Mouse (Mus musculus) brain, embryonic 18.5 days (tissue): ENCODE results near the gene Ksr2.
"Not testable (repeated sequence)": the region's sequence is repeated elsewhere in the genome, so short reads cannot be mapped to it uniquely, and the experiment has no call there.

Source experiments
- DNase-seq: peaks from one replicate; pipeline ENCODE4 v3.0.0-alpha.2; 2012; ENCODE audit warnings: low read depth, low spot score

Ksr2 gene

DNA sequence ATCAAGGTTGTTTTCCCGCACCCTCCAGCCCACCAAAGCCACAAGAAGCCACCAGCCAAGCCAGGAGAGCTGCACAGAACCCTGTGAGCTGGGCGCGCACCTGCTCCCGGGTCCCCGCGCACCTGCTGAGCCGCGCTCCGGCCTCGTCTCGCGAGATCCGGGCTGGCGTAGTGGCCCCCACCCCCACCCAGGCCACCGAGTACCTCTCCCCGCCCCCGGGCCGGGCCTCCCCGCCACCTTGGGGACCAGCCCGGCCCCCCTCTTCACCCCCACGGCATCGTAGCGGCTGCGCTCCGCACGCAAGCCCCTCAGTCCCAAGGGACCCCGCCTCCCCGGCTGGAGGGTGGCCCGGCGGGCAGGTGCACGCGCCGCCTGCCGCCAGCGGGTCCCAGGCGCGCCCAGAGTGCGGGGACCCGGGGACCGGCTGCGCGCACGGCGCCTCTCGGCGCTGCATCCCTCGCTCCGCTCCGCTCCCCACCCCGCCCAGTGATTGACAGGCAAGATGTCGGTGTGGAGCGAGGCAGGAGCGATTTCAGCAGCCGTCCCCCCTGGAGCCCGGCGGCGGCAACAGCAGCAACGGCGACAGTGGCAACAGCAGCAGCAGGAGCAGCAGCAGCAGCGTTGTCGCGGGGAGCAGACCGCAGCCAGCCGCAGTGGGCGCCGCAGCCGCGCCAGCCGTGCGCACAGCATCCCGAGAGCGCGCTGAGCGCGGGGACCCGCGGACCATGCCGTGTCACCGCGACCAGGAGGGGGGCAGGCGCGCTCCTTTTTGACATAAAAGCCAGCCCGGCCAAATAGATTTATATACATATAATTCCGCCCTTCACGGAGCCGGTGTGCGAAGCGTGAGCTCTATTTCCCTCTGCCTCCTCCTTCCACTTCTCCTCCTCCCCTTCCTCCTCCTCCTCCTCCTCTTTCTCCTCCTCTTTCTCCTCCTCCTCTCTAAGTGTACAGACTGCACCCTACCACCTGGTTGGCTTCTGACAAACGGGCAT lies at the start of gene Ksr2:
Ksr2 (plus strand) TSS at position 494 of the 995 bp plus-strand sequence.
- DNase-seq: peak; percentile 56

DNA sequence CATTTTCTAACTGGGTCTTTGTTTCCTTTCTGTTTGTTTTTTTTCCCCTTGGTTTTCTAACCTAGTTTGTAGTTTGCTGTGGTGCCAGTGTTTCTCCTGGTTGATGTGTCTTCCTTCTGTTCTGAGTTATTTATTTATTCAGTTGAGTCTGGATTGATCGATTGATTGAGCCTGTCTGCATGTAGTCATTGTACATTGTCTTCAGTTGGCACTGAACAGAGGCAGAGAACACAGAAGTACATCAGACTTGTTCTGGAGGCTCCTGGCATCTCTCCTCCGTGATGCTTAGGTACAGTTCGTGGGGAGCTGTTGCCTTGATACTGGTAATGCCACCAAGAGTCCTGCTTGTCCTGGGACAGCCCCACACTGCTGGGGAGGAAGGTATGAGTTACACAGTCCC lies 49.0 kb upstream of the Ksr2 start:
- no peak for DNase-seq

DNA sequence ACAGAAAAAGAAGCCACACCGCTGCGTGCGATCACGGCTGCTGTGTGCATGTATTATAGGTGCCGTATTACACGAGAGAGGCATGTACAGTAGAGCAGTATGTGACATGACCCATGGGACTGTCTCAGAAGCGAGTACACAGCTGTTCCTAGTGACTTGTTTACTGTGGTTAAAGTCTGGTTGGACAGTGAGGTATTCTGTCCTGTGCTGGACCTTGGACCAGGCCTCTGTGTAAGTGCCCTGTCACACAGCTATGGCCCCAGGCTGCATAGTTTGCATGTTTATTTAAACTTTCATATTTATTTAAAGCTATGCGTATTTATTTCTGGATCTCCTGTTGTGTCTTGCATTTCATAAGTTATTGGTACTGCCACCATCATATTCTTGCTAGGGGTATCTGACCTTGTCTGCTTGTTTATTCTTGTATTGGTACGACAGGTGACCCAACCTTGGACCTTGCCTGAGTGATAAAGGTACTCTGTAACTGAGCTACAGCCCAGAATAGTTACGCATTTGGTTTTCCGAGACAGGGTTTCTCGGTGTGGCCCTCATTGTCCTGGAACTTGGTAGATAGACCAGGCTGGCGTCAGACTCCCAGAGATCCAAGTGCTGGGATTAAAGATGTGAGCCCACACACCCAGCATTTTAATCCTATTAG lies 47.8 kb upstream of the Ksr2 start:
- DNase-seq: no peak

DNA sequence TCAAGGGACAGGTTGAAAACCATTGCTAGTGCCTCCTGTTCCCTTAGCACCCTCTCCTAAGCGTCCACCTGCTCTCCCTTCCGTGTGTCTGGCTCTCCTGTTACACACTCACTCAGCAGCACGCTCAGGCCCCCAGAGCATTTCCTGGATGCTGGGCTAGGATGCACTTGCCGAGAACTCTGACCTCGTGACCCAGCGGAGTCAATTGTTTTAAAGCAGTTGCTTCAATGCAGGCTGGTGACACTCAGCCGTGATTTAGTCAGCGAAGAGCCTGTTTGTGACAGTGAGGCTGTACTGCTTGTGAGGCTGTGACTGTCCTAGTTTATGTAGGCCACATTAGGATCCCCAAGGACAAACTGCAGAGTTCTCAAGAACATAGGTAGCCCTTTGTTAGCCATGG lies 46.6 kb upstream of the Ksr2 start:
- no peak for DNase-seq

DNA sequence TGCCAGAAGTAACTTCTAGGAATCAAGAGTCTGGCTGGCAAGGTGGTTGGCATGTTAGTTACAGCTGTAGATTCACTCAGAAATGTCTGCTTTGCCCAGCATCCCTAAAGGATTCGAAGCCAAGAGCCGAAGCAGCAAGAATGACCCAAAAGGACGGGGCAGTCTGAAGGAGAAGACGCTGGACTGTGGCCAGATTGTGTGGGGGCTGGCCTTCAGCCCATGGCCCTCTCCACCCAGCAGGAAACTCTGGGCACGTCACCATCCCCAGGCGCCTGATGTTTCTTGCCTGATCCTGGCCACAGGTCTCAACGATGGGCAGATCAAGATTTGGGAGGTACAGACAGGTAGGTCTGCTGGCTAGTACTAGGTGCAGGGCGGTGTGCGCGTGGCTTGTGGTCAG lies 43.2 kb upstream of the Ksr2 start:
- DNase-seq: no peak

DNA sequence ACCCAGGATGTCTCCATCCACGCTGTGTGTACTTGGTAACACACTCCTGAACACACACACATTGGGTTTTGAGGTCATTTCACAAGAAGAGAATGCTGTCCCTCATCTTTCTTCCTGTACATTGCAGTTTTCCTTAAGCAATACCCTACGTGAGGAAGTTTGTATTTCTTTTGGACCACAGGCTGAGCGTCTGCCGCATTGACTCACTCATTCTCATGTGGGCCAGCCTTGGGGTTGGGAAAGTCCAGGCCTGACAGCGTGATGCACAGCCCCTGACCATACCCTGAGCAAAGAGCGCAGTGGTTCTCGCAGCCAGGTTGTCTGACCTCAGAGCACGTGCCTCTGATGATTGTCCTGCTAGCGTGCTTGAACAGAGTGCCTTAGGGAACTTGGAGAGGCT lies 40.4 kb upstream of the Ksr2 start:
- DNase-seq: no peak

DNA sequence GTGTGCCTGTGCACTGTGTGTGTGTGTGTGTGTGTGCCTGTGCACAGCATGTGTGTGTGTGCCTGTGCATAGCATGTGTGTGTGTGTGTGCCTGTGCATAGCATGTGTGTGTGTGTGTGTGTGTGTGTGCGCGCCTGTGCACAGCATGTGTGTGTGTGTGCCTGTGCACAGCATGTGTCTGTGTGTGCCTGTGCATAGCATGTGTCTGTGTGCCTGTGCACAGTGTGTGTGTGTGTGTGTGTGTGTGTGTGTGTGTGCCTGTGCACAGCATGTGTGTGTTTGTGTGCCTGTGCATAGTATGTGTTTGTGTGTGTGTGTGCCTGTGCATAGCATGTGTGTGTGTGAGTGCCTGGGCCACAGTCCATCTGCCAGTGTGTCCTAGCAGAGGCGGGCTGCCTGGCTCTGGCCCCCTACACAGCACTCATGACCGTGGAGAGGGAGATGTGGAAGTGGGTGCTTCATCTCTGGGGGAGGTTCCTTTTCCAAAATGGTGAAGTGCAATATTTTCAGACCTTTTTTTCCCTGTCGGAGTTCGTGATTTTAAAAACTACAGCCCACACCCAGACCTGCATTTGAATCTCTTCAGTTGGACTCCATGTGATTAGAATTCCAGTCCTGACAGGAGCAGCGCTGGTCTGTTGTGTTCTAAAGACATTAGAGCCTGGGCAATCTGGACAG lies 39.3 kb upstream of the Ksr2 start:
- no peak for DNase-seq

DNA sequence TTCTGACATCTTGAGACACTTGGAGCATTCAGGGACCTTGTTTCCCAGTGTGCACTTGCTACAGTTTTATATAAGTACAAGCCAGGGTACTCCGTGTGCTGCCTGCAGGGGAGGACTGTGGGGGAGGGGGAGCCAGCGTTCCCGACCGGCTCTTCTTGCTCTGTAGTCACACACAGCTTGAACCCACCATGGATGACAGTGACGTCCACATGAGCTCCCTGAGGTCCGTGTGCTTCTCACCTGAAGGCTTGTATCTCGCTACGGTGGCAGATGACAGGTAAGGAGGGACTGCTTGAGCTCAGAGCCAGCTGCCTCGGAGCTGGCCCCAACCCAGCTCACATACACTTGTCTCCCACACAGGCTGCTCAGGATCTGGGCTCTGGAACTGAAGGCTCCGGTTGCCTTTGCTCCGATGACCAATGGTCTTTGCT lies 37.5 kb upstream of the Ksr2 start:
- no peak for DNase-seq

DNA sequence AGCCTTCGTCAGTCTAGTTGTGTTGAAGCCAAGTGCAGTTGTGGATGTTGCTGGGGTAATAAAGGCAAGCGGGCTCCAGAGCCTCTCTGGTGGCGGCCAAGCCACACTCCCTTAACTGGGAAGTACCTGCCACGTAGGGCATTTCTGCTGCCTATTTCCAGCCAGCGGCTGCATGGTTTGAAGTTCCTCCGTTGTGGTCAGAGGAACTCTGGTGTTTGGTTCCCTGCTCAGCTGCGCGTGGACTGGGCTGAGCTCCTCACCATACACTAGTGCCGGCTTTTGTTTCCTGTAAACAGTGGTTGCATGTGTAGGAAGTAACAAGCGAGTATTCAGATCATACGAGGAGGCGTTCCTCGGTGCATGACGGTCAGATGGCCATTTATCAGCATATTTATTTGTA lies 36.1 kb upstream of the Ksr2 start:
- not testable (repeated sequence) for DNase-seq

DNA sequence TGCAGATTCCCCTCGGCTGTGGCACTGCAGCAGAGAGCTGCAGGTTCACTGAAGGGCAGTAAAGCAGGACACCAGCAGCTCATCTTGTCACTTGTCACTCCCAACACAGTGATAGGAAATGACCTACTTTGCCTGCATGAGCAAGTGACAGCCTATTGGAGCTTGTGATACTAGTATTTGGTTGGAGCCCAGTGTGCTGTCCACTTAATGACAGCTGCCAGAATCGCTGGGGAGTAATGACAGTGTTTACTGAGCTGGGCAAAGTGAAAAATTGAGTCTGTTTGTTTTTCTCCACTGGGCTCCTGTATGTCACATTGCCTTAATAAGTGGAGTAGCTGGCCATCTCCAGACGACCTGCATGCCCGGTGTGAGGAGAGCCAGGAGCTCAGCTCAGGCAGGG lies 33.6 kb upstream of the Ksr2 start:
- no peak for DNase-seq

DNA sequence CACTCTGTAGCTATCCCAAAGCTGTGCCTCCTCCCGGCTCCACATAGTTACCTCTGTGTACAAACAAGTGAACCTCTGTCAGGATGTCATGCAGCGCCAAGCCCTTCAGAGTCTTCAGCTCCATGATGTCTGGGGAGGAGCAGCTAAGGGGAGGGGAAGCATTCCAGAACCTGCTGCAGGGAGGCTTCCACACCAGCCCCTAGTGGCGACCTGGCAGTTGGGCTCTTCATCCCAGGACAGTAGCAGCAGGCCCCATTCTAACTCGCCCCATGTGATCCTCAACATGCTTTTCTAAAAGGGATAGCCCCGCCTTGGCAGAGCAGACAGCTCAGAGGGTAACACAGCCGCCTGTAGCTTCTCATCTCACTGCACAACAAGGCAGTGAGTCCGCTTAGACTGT lies 32.0 kb upstream of the Ksr2 start:
- no peak for DNase-seq

DNA sequence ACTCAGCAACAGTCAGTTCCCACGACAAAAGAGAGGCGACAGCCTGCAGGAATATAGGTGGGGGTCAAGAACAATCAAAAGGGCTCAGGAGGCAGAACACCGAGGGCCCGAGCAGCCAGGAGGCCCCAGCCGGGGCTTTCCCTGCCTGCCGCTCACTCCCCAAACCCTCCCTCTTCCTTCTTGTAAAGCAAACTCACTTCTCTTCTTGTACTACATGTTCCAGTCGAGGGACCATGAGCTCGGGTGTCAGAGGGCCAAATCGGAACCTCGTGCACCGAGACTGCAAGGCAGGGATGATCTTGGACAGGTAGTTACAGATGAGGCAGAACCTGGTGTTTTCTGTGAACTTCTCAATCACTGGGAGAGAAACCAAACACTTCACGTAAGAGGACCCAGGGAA lies 30.6 kb upstream of the Ksr2 start:
- DNase-seq: no peak

DNA sequence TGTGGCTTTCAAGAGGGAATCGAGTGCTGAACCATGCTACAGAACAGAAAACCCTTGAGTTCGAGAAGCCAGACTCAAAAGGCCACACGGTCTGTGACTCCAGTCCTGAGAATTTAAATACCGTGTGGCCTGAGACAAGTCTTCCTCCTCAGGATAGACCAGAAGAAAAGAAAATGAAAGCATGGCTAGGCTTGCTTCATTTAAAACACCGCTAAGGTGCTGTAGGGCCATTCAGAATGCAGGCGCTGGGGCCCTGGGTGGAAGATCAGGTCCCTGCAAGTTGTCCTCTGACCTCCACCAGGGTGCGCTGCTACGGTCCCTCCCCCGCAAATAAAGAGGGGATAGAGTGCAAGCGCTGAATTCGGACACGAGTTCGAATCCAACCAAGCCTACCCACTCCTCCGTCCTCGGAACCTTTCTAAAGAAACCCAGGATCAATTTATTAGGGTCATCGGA lies 25.5 kb upstream of the Ksr2 start:
- no peak for DNase-seq

DNA sequence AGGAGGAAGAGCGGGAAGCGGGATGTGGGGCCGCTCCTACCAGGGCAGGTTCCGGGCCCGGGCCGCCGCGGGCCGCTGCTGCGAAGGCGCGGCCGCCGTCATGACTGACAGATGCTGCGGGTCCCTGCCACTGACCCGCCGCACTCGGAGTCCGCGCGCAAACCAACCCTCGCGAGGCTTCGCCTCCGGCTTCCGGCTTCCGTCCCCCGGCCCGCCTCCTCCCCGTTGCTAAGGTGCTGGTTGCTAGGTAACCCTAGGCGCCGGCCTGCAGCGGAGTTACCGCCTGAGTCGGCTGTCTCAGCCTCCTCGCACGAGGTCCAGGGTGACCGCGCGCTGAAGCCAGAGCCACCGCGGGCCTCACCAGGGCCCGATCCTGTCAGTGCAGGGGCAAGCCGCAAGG lies 24.9 kb upstream of the Ksr2 start, which contains the start of gene Rfc5:
Rfc5 (minus strand) TSS at position 171 of the 400 bp plus-strand sequence.
- peak; percentile 82 for DNase-seq

DNA sequence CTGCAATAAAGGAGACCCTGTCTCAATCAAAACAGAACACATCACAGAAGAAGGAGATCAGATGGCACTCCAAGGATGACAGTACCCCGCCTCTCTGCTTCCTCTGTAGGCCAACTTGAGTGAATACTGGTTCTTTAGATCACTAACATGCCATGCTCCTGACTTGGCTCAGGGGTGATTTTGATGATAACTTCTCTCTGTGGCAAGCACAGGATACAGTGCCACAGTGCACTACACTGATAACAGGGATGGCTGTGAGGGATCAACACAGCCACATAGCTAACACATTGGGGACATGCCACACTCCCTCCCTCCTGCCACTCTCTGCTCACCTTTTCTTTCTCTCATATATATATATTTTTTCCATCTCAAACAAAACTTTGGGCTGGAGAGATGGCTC lies 22.9 kb upstream of the Ksr2 start:
- no peak for DNase-seq

DNA sequence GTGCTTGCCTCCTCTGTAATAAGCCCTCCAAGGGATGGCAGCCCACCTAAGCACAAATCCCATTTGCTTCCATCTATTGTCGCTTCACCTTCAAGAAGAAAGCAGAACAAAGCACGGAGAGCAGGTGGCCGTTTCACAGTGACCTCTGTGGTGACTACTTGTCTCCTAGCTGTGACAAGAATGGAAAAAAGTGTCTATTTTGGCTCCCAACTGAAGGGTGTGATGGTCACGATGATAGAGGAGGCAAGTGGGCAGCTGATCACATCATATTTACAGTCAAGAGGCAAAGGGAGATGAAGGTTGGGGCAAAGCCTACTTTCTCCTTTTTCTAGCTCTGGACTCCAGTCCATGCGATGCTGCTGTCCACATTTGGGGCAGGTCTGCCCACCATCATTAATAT lies 18.0 kb upstream of the Ksr2 start:
- DNase-seq: no peak

DNA sequence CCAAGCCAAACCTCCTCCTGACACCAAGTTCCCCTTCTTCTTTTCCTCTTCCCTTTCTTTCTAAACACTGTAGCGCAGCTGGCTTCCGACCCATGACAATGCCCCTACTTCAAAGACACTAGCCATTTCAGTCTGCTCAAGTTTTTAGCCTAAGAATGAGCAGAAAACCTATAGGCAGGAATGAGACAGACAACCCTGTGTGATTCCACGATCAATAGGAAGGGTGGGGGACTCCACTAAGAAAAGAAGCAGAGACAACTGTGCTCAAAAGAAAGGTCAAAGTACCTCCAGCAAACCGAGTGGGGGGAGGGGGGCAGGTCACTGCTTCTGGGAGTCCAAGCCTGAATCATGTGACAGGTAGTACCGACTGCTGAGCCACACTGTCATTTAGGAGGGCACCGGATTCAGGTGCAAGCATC lies 17.2 kb upstream of the Ksr2 start:
- DNase-seq: no peak

DNA sequence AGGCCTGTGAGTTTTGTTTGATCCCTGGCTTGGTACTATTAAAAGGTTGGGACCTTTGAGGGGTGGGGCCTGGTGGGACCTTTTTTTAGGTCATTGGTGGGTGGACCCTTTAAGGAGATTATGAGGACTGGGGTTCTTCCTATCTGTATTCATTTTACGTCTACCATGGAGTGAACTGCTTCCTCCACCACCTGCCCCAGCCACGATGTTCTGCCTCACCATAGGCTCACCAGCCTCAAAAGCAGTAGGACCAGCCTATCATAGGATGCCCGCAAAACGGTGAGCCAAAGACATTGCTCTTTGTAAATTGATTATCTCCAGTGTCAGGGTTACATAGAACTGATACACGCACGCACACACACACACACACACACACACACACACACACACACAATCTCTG lies 16.4 kb upstream of the Ksr2 start:
- no peak for DNase-seq

DNA sequence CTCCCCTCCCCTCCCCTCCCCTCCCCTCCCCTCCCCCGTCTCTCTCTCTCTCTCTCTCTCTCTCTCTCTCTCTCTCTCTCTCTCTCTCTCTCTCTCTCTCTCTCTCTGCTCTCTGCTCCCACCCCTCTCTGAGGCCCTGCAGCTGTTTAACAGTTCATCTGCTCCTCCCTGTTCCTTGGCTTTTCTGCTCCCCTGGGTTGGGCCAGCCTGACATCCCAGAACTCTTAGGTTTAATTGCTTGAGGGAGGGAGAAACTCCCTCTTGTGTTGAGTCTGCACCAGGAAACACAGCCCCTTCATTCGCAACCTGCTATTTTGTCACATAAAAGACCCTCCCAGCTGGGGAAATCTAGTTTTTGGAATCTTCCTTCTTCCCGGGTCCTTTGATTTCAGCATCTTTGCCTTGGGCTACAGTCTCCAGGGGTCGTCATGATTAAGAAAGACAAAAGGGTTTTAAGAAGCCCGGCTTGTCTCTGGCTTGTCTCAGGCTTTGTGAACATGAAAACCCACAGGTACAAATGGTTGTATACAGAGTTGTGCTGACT lies 15.7 kb upstream of the Ksr2 start:
- DNase-seq: no peak

DNA sequence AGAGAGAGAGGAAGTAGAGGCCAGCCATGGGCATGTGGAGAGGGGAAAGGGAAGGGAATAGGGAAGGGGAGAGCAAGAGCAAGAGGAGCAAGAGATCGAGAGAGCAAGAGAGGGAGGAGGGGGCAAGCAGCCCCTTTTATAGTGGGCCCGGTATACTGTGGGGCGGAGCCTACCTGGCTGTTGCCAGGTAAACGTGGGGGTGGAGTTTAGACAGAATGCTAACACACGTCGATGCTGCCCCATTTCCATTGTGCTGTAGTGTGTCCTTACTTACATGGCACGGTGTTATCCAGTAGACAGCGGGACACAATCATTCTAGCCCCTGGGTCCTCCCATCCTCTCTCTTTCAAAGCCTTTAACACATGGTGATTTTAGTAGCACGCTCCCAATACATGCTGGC lies 14.5 kb upstream of the Ksr2 start:
- DNase-seq: no peak

DNA sequence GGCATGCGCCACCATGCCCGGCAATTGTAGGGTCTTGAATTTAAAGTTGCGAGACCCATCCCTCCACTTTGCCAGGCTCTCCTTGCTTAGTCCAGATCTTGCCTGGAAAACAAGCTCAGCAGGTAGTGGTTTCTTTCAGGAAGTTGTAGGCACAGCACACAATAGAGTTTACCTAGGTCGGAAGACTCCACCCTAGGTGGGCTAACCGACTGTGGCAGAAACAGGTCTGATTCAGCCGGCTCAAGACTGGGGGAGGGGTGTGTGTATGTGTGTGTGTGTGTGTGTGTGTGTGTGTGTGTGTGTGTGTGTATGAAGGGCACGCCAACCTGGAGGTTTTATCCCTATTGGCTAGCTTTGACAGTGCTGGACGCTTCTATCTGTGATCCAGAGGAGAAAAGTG lies 10.2 kb upstream of the Ksr2 start:
- DNase-seq: no peak

DNA sequence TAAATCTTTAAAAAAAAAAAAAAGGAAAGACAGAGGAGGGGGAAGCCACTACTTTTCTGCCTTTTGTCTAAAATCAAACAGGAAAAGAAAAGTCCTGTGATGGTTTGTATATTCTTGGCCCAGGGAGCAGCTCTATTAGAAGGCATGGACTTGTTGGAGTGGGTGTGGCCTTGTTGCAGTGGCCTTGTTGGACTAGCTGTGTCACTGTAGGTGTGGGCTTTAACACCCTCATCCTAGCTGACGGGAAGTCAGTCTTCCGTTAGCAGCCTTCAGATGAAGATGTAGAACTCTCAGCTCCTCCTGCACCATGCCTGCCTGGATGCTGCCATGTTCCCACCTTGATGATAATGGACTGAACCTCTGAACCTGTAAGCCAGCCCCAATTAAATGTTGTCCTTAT lies 9.1 kb upstream of the Ksr2 start:
- DNase-seq: not testable (repeated sequence)
